Mouse (Mus musculus) thymus, adult 2 months (tissue): ENCODE data around the gene Gm7544.

Source experiments
- CTCF ChIP-seq: fragments of 200-500 bp; IDR thresholded peaks from 2 replicates; pipeline ENCODE4 v1.5.1; 2012; ENCODE audit warnings: mild to moderate bottlenecking, control low read depth, low read length, moderate library complexity, borderline replicate concordance; ENCODE audit not compliant: control insufficient read depth, poor library complexity, insufficient read depth; ENCODE audit errors: extremely low read depth
- POLR2A ChIP-seq: fragments of 200-500 bp; IDR thresholded peaks from 2 replicates; pipeline ENCODE4 v1.6.1; 2012; ENCODE audit warnings: mild to moderate bottlenecking, low read length, control low read depth, moderate library complexity; ENCODE audit not compliant: control insufficient read depth, poor library complexity, insufficient read depth; ENCODE audit errors: extremely low read depth

DNA sequence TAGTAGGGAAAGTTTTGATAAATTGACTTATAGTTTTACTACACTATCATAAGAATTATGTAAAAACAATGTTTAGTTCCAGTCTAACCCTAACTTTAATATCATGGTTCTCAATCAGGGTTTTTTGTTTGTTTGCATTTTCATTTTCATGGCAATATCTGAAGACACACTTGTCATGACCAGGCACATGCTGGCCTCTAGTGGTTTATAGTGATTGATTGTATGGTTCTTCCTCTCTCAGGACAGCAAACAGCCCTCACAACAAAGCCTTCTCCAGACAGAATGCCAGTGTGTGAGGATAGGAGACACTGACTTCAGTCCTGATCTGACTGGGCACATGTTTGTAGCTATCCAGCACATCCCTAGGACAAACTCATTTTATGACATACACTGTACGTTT is 17.4 kb upstream of the Gm7544 start:
- TF ChIP-seq CTCF (no peak), POLR2A (no peak)
